Mouse (Mus musculus): ENCODE measurements around the gene Aoc1.

The Aoc1 gene

GRCm38 (mm10) chr6:48872596-48872995, at the start of gene Aoc1:
Gene Aoc1, plus strand, starts transcription at chr6:48872896.
- no peak for DNase-seq (ENCODE audit: low spot score)

DNA sequence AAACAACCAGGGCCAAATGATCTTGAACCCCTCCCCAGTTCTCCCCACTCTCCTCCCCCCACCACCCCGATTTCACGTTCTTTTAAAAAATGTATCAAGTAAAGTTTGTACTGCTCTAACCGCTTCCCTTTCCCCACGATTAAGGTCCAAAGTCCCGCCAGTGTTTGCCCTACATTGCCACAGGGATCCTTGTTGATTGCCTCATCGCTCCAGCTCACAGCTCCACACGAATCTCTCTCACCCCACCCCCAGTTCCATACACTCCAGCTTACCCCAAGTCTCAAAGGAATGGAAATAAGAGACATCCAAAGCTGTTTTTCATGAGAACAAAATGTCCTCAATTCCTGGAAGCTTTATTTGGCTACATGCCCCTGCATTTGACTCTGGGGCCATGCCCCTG, 47.7 kb upstream of the Aoc1 start:
- DNase-seq (ENCODE audit: low spot score) = no peak

DNA sequence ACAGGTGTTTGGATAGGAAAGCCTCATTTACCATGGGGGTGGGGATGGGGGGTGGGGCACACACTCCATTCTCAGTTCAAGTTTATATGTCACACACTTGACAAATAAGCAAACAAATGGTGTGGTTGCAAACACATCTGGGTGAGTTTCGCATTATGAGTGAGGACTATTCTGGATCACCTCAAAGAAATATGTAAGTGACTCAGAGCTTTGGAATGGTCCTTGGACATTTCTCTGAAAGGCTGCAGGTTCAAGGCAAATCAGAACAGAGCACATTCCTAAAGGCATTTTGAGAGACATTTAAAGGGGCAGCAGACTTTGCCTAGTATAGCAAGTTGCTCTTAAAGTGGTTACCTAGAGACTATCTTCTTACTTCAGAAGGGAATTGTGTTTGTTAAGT, 43.7 kb upstream of the Aoc1 start:
- DNase-seq (ENCODE audit: low spot score) = no peak

- no peak for DNase-seq (ENCODE audit: low spot score)
Observed at GRCm38 (mm10) chr6:48829651-48830050, 43.0 kb upstream of the Aoc1 start.

DNA sequence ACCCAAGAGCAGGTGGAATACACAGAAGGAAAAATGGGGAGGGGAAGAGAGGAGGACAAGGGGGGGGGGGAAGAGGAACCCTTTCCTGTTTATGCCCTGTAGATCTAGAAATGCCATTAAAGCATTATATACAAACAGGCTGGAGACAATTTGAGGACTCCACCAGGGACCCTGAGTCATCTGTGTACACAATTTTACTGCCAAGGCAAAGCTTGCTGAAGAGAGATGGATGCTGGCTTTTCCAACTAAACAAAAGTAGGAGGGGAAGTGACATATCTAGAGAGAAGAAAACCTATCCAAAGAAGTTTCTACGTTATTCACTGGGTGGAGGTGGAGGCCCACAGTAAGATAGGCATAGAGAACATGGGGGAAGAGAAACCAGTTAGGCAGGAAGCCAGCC, 42.5 kb upstream of the Aoc1 start:
- DNase-seq (ENCODE audit: low spot score) = no peak

DNA sequence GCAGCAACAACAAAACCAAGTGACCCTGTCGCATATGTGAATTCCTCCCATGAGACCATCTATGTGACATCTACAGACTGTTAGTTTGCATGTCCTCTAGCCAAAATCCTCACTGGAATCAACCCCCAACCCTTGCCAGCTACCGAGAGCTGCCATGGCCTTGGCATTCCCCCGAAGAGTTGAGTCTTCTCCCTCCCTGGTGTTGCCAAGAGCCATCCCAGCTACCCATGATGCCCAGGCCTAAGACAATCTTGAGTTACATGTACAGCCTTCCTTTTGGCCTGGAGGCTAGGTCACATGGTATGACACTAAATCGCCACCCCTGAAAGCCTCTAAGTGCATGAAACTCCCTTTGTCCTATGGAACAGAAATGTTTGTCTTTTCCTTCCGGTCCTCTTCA, 41.6 kb upstream of the Aoc1 start:
- no peak for DNase-seq (ENCODE audit: low spot score)

- DNase-seq (ENCODE audit: low spot score) = no peak
Observed at GRCm38 (mm10) chr6:48832426-48832825, 40.3 kb upstream of the Aoc1 start.

GRCm38 (mm10) chr6:48833515-48833914, 39.2 kb upstream of the Aoc1 start:
- DNase-seq (ENCODE audit: low spot score) = no peak

GRCm38 (mm10) chr6:48835241-48835640, 37.5 kb upstream of the Aoc1 start:
- no peak for DNase-seq (ENCODE audit: low spot score)

GRCm38 (mm10) chr6:48836146-48836545, 36.5 kb upstream of the Aoc1 start:
- DNase-seq (ENCODE audit: low spot score) = no peak

DNA sequence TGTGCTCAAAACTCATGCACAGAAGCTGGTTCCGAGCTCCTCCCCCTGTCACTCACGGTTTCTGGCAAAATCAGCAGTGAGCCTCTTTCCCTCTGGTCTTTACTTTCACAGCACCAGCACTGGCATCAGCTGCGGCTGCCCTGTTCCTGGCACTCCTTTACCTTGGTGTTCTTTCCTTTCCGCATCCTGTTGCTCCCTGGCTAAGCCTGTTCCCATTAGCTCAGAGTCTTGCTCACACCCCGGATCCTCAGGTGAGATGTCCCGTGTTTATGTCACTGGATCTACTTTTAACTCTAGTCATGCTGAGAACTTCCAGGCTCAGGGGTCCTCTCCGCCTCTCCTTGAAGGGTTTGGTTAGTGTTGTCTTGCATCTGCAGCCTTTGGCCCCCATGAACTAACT, 35.2 kb upstream of the Aoc1 start:
- no peak for DNase-seq (ENCODE audit: low spot score)

- DNase-seq (ENCODE audit: low spot score) = no peak
Observed at GRCm38 (mm10) chr6:48838321-48839080, 34.2 kb upstream of the Aoc1 start.

- peak; percentile 45 for DNase-seq (ENCODE audit: low spot score)
Observed at GRCm38 (mm10) chr6:48840371-48840969, 32.2 kb upstream of the Aoc1 start, which contains the start of gene Tmem176a. Gene Tmem176a, plus strand, starts transcription at chr6:48840919.

- DNase-seq (ENCODE audit: low spot score) = peak; percentile 95
Observed at GRCm38 (mm10) chr6:48840973-48841625, 31.6 kb upstream of the Aoc1 start, which contains the start of gene Tmem176b. Gene Tmem176b, minus strand, starts transcription at chr6:48841496.

DNA sequence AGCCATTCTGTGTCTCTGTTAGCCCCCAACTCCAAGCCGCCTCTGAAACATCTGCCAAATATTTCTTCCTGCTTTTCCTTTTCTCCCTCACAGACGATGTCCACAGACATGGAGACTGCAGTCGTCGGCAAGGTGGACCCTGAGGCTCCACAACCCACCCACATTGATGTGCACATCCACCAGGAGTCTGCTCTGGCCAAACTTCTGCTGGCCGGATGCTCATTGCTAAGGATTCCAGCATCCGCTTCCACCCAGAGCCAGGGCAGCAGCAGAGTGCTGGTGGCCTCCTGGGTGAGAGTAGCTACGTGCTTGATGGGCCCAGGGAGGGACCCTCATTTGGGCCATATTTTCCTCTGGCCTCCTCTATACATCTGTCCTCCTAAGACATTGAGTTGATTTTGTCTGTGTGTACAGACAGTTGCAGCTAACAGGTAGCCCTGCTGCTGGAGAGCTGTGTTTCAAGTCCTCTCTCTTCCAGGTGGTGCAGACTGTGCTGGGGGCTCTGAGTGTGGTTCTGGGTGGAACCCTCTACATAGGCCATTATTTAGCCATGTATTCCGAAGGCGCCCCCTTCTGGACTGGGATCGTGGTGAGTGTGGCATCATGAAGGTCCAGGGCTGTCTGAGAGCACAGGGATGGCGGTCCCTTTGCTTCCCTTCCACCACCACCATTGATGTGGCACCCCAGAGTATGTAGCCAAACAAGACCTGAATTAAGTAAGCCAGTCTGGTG, 30.4 kb upstream of the Aoc1 start:
- no peak for DNase-seq (ENCODE audit: low spot score)

DNA sequence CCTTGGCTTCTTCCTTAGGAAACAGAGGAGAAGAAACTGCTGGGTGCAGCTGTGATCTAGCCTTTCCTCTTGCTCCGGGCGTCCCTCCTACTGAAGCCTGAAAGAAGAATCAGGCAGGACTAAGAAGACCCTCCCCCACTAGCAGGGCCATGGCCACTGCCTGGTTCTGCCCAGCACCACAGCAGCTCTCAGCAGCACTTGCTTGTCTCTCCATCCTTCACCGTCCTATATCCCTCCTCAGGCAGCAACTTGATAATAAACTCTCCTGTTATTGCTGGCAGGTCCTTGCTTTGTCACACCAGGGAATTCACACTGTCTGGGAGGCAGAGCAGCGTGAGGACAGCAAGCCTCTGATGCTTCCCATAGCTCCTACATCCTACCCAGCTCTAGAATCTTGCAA, 27.6 kb upstream of the Aoc1 start:
- no peak for DNase-seq (ENCODE audit: low spot score)

GRCm38 (mm10) chr6:48851820-48852491, 20.7 kb upstream of the Aoc1 start:
- DNase-seq (ENCODE audit: low spot score) = peak; percentile 54

- DNase-seq (ENCODE audit: low spot score) = no peak
Observed at GRCm38 (mm10) chr6:48854155-48854554, 18.5 kb upstream of the Aoc1 start.

DNA sequence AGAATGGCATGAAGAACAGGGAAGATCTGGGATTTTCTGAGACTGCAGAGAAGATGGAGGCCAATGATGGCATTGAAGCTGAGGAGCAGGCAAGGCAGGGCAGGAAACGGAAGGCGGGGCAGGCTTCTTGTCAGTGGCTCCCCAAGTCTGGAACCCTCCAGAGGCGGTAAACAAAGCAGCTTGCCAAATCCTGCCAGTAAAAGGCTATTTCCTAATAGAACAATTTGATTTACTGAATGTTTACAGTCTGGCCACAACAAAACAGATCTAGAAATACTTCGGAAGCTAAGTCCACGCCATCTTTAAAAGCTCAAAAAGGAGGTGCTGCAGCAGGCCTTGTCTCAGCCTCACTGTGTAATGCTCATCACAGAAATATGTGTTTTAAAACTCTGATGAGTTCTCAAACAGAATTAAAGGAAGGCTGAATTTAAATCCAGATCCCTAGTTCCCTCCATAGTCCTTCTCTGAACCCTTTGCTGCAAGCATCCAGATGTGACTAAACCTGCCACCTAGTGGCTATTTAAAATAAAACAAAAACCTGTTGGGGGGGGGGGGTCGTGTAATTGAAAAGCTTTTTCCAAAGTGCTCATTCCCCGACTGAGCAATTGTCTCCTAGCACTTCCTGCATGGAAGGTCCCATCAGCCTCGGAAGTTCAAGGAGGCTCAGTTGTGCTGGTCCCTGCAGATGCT, 14.9 kb upstream of the Aoc1 start:
- DNase-seq (ENCODE audit: low spot score) = no peak

- peak; percentile 58 for DNase-seq (ENCODE audit: low spot score)
Observed at GRCm38 (mm10) chr6:48860130-48860815, 12.4 kb upstream of the Aoc1 start.

- no peak for DNase-seq (ENCODE audit: low spot score)
Observed at GRCm38 (mm10) chr6:48860851-48861250, 11.8 kb upstream of the Aoc1 start.

All from ovary, adult 18-20 months (tissue).